Comparison of ENCODE assay signal across 8 mouse cellular contexts in the genomic region with DNA sequence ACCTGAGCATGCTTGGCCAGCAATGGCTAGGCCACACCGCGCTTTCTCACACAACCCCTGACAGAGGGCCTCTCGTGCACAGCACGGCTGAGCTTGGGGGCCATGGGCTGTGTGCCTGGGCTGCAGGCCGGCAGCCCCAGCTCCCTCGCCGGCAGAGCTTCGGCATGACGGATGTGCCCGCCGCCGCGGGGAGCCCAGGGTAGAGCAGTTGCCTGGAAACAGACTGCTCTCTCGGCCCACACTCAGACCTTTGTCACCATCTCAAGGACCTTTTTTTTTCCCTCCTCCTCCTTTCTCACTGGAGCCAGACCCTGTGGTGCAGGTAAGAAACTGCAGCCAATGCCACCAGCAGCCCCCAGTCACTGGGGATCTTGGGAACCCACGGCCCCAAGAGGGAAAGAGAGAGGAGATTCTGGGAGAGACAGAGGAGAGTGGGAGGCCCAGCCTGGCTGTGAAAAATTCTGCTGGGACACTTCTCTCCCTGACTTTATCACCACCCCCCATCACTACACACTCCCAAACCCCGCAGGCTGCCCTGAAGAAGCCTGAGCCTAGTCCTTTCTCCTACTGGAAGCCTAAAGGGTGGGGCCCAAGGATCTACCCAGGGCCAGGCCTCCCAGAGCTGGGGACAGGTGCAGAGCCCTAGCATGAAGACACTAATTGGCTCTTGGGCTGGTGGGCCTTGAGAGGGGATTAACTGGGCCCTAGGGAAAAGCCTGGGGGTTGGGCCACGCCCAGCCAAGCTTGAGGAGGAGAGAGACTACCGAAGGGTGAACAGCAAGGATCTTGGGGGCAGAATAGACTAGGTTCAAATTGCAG. TPM values are rescaled to one million over a fixed set of nuclear protein-coding genes. Genes with fewer than 3 reads are reported as not detected.
DNase-seq lines count a peak whose midpoint lies in the region; ATAC-seq and TF ChIP-seq lines count a peak whose summit lies in the region.

No protein-coding gene starts in this region.

- ATAC-seq in kidney, embryonic 14.5 days (ENCODE audit: low FRiP score, low TSS enrichment) = peak; percentile 60; the same call in 1 of the 2 replicates
- ATAC-seq in hindbrain, postnatal 0 days = peak; percentile 74
- ATAC-seq in neural tube, embryonic 12.5 days (ENCODE audit: low FRiP score, low read depth) = peak; percentile 77

- no peak for TF ChIP-seq POLR2A in cortical plate, adult 2 months (IDR thresholded peaks at IDR 0.05; ENCODE audit: extremely low read depth, insufficient read depth, low read length)

- H3K36me3 ChIP-seq in kidney, embryonic 14.5 days (ENCODE audit: control insufficient read depth, insufficient read depth, low read length) = no peaks in the 10 kb centered on the region
- H3K36me3 ChIP-seq in hindbrain, postnatal 0 days (ENCODE audit: insufficient read depth, low read length) = no peaks in the 10 kb centered on the region
- H3K36me3 ChIP-seq in neural tube, embryonic 12.5 days = no peaks in the 10 kb centered on the region

- 15% methylated on average over 18 of the region's 18 CpGs for WGBS in kidney, embryonic 14.5 days
- WGBS in hindbrain, postnatal 0 days = 15% methylated on average over 18 of the region's 18 CpGs
- WGBS in neural tube, embryonic 12.5 days = 5% methylated on average over 18 of the region's 18 CpGs

- no peak for TF ChIP-seq CTCF in cortical plate, adult 2 months (IDR thresholded peaks at IDR 0.05; ENCODE audit: extremely low read depth, insufficient read depth, low read length)
- no peak for TF ChIP-seq CTCF in hindbrain, postnatal 0 days (IDR thresholded peaks at IDR 0.05; ENCODE audit: low read depth)

- H3K27ac ChIP-seq in kidney, embryonic 14.5 days (ENCODE audit: low read depth, low read length) = peak overlapping the region; percentile 5; the same call in 1 of the 2 replicates
- H3K27ac ChIP-seq in cortical plate, adult 2 months (ENCODE audit: insufficient read depth, low read length) = peak overlapping the region; percentile 63
- peak overlapping the region; percentile 65 for H3K27ac ChIP-seq in hindbrain, postnatal 0 days
- peak overlapping the region; percentile 21; the same call in 1 of the 2 replicates for H3K27ac ChIP-seq in neural tube, embryonic 12.5 days

- H3K9ac ChIP-seq in kidney, embryonic 14.5 days (ENCODE audit: low read depth, low read length) = no peak overlapping the region; the same call in 1 of the 2 replicates
- H3K9ac ChIP-seq in hindbrain, postnatal 0 days (replicated peaks; ENCODE audit: low read length) = peak overlapping the region; percentile 28; the same call in 1 of the 2 replicates
- peak overlapping the region; percentile 27; the same call in 1 of the 2 replicates for H3K9ac ChIP-seq in neural tube, embryonic 12.5 days

- H3K9me3 ChIP-seq in kidney, embryonic 14.5 days (ENCODE audit: control insufficient read depth, low read length) = no peaks in the 10 kb centered on the region
- no peaks in the 10 kb centered on the region for H3K9me3 ChIP-seq in hindbrain, postnatal 0 days (ENCODE audit: low read length)
- no peaks in the 10 kb centered on the region for H3K9me3 ChIP-seq in neural tube, embryonic 12.5 days

- H3K4me3 ChIP-seq in kidney, embryonic 14.5 days (ENCODE audit: low read length) = no peak overlapping the region
- no peak overlapping the region for H3K4me3 ChIP-seq in cortical plate, adult 2 months (ENCODE audit: insufficient read depth, low read length)
- H3K4me3 ChIP-seq in hindbrain, postnatal 0 days (ENCODE audit: low read length) = no peak overlapping the region
- H3K4me3 ChIP-seq in neural tube, embryonic 12.5 days = no peak overlapping the region

- DNase-seq in kidney, adult 9 months = no peak
- DNase-seq in Muller cell, postnatal 12 days (ENCODE audit: inconsistent ontology term) = peak; percentile 44
- DNase-seq in hindbrain, postnatal 0 days (ENCODE audit: low spot score) = peak; percentile 78
- DNase-seq in frontal cortex, postnatal 10 days (ENCODE audit: low spot score in 2 of 2) = no peak
- no peak for DNase-seq in layer of hippocampus, adult 8-10 months (ENCODE audit: low spot score in 2 of 2)

- H3K27me3 ChIP-seq in kidney, embryonic 14.5 days (ENCODE audit: control insufficient read depth, insufficient read depth, low read length) = no peaks in the 10 kb centered on the region
- no peaks in the 10 kb centered on the region for H3K27me3 ChIP-seq in hindbrain, postnatal 0 days (ENCODE audit: insufficient read depth, low read length)
- H3K27me3 ChIP-seq in neural tube, embryonic 12.5 days (replicated peaks) = no peaks in the 10 kb centered on the region

- no peak overlapping the region for H3K4me2 ChIP-seq in kidney, embryonic 14.5 days (replicated peaks; ENCODE audit: low read depth, low read length)
- peak overlapping the region; percentile 35 for H3K4me2 ChIP-seq in hindbrain, postnatal 0 days (ENCODE audit: low read depth, low read length)
- H3K4me2 ChIP-seq in neural tube, embryonic 12.5 days (replicated peaks) = peak overlapping the region; percentile 23

- peaks cover 27% of the 10 kb centered on the region for H3K4me1 ChIP-seq in kidney, embryonic 14.5 days (ENCODE audit: control insufficient read depth, insufficient read depth, low read length)
- H3K4me1 ChIP-seq in cortical plate, adult 2 months (ENCODE audit: control insufficient read depth, insufficient read depth, low read length) = peaks cover 18% of the 10 kb centered on the region
- H3K4me1 ChIP-seq in hindbrain, postnatal 0 days (ENCODE audit: insufficient read depth, low read length) = peaks cover 24% of the 10 kb centered on the region
- H3K4me1 ChIP-seq in neural tube, embryonic 12.5 days = peaks cover 32% of the 10 kb centered on the region

RNA-seq across cellular contexts. Expression of a gene that starts 16.8 kb away (rescaled TPM):
- not detected in 2 replicates for polyA plus RNA-seq in kidney, embryonic 14.5 days (2014; fragmentation: Nextera tagmentation; extraction: Ambion mirVana)
- polyA plus RNA-seq in cortical plate, adult 2 months (2012; rRNA removed) = not detected in 2 replicates
- total RNA-seq in hindbrain, postnatal 0 days (2014; rRNA removed) = not detected in 2 replicates
- not detected in 2 replicates for polyA plus RNA-seq in hindbrain, postnatal 0 days (2015; fragmentation: Nextera tagmentation; extraction: Ambion mirVana)
- not detected in 2 replicates for polyA plus RNA-seq in neural tube, embryonic 12.5 days (2016; fragmentation: Nextera tagmentation; extraction: Ambion mirVana)
- 1 to 10 TPM in 1 of 4 experiments, not detected in 3; 1.8 TPM for total RNA-seq in layer of hippocampus, adult 8-10 months (2022)

RNA-seq across cellular contexts. Expression of a gene that starts 20.4 kb away (rescaled TPM):
- 10.5 and 17.1 TPM in 2 replicates for polyA plus RNA-seq in kidney, embryonic 14.5 days (2014; fragmentation: Nextera tagmentation; extraction: Ambion mirVana)
- 33.6 and 33.9 TPM in 2 replicates for polyA plus RNA-seq in cortical plate, adult 2 months (2012; rRNA removed)
- 68.3 and 80.8 TPM in 2 replicates for total RNA-seq in hindbrain, postnatal 0 days (2014; rRNA removed)
- polyA plus RNA-seq in hindbrain, postnatal 0 days (2015; fragmentation: Nextera tagmentation; extraction: Ambion mirVana) = 23.7 and 24.2 TPM in 2 replicates
- 36.3 and 39.9 TPM in 2 replicates for polyA plus RNA-seq in neural tube, embryonic 12.5 days (2016; fragmentation: Nextera tagmentation; extraction: Ambion mirVana)
- total RNA-seq in layer of hippocampus, adult 8-10 months (2022) = 10 to 100 TPM; 44.4 to 47.8 (median 45.1) TPM

Comparison
In these comparisons a context has a peak if more than half of its experiments do, and no peak if none do; other contexts are left out.
1. H3K27ac ChIP-seq: peak in every context shown above with its lines; median percentile 65 in hindbrain, postnatal 0 days; 63 in cortical plate, adult 2 months; 21 in neural tube, embryonic 12.5 days; 5 in kidney, embryonic 14.5 days.
2. DNase-seq: peak in Muller cell, postnatal 12 days (single experiment) and hindbrain, postnatal 0 days (single experiment); none in kidney, adult 9 months (single experiment), frontal cortex, postnatal 10 days (0 of 2) and layer of hippocampus, adult 8-10 months (0 of 2).
3. Peak in every context shown above with its lines, with median percentiles within 50 percentile points of each other: ATAC-seq.